Mouse (Mus musculus) CD4-positive helper T cell, adult 2 months (primary cell): Measurements from ENCODE around the gene Col28a1.

Experiments used
- DNase-seq: peaks from one replicate; pipeline ENCODE4 v3.0.0-alpha.2; 2012; ENCODE audit warnings: low read depth, missing footprints, low spot score

Gene Col28a1

GRCm38 (mm10) chr6:8192517-8192916 lies at the start of gene Col28a1:
Gene Col28a1, minus strand, starts transcription at chr6:8192617.
- no peak for DNase-seq

GRCm38 (mm10) chr6:8228596-8228995 lies 36.2 kb upstream of the Col28a1 start:
- no peak for DNase-seq

GRCm38 (mm10) chr6:8227035-8227434 lies 34.6 kb upstream of the Col28a1 start:
- DNase-seq, result no peak

- no peak for DNase-seq
These were observed 18.2 kb upstream of the Col28a1 start for GRCm38 (mm10) chr6:8210661-8211060.

GRCm38 (mm10) chr6:8209866-8210186 lies 17.4 kb upstream of the Col28a1 start:
- DNase-seq, result no peak

GRCm38 (mm10) chr6:8209047-8209865 lies 16.8 kb upstream of the Col28a1 start, which contains the start of gene Mios:
Gene Mios, plus strand, starts transcription at chr6:8209222.
- peak; percentile 95 for DNase-seq

- no peak for DNase-seq
These were observed 2.5 kb downstream of the Col28a1 start for GRCm38 (mm10) chr6:8189917-8190316.

GRCm38 (mm10) chr6:8188599-8189233 lies 3.7 kb downstream of the Col28a1 start:
- no peak for DNase-seq

GRCm38 (mm10) chr6:8178397-8178941 lies 13.9 kb downstream of the Col28a1 start:
- no peak for DNase-seq

GRCm38 (mm10) chr6:8176116-8176515 lies 16.3 kb downstream of the Col28a1 start:
- no peak for DNase-seq

- no peak for DNase-seq
These were observed 17.1 kb downstream of the Col28a1 start for GRCm38 (mm10) chr6:8175346-8175745.

GRCm38 (mm10) chr6:8174062-8174461 lies 18.4 kb downstream of the Col28a1 start:
- DNase-seq, result no peak

GRCm38 (mm10) chr6:8172101-8172500 lies 20.3 kb downstream of the Col28a1 start:
- DNase-seq, result no peak

- DNase-seq, result no peak
These were observed 27.7 kb downstream of the Col28a1 start for GRCm38 (mm10) chr6:8164741-8165140.

GRCm38 (mm10) chr6:8160001-8160400 lies 32.4 kb downstream of the Col28a1 start:
- DNase-seq, result no peak

- no peak for DNase-seq
These were observed 35.3 kb downstream of the Col28a1 start for GRCm38 (mm10) chr6:8157121-8157520.

GRCm38 (mm10) chr6:8152551-8153361 lies 39.7 kb downstream of the Col28a1 start:
- no peak for DNase-seq

- DNase-seq, result no peak
These were observed 43.5 kb downstream of the Col28a1 start for GRCm38 (mm10) chr6:8148916-8149315.

- no peak for DNase-seq
These were observed 50.5 kb downstream of the Col28a1 start for GRCm38 (mm10) chr6:8141881-8142280.

- no peak for DNase-seq
These were observed 62.3 kb downstream of the Col28a1 start for GRCm38 (mm10) chr6:8130149-8130548.

GRCm38 (mm10) chr6:8128164-8128563 lies 64.3 kb downstream of the Col28a1 start:
- no peak for DNase-seq

GRCm38 (mm10) chr6:8126545-8126944 lies 65.9 kb downstream of the Col28a1 start:
- no peak for DNase-seq
